Mouse (Mus musculus) heart, adult 2 months (tissue): ENCODE measurements at regions not wholly inside any gene's neighbourhood (a gene's known extent, or its start where the extent isn't known, plus 50 kb on each side); places are given as distances from the start of the nearest gene placed in this dataset.

Source experiments
- DNase-seq, 2 experiments: peaks; one replicate each; pipeline ENCODE4 v3.0.0; 2021
- H3K27ac ChIP-seq: fragments of 200-600 bp; 2 replicates; pipeline ENCODE4 v1.8.1; 2022
- H3K27me3 ChIP-seq: fragments of 200-500 bp; 2 replicates; pipeline ENCODE4 v1.6.1; 2012; ENCODE audit warnings: mild to moderate bottlenecking, low read length, inconsistent platforms, mixed read lengths; ENCODE audit not compliant: control insufficient read depth, insufficient read depth
- H3K36me3 ChIP-seq: fragments of 200-500 bp; 2 replicates; pipeline ENCODE4 v1.6.1; 2012; ENCODE audit warnings: low read length, inconsistent platforms; ENCODE audit not compliant: control insufficient read depth, insufficient read depth
- H3K4me1 ChIP-seq: fragments of 200-500 bp; 2 replicates; pipeline ENCODE4 v1.6.1; 2011; ENCODE audit warnings: low read length; ENCODE audit not compliant: control insufficient read depth, insufficient read depth
- H3K4me3 ChIP-seq: fragments of 200-600 bp; 2 replicates; pipeline ENCODE4 v1.8.1; 2022
- H3K79me2 ChIP-seq: fragments of 200-500 bp; replicated peaks from 2 replicates; pipeline ENCODE4 v1.6.1; 2012; ENCODE audit warnings: mild to moderate bottlenecking, inconsistent platforms, low read length, moderate library complexity, mixed read lengths; ENCODE audit not compliant: control insufficient read depth, insufficient read depth
- H3K9ac ChIP-seq: fragments of 200-500 bp; 2 replicates; pipeline ENCODE4 v1.6.1; 2012; ENCODE audit warnings: low read depth, mild to moderate bottlenecking, control low read depth, inconsistent platforms, low read length, mixed read lengths
- CTCF ChIP-seq: fragments of 200-600 bp; IDR thresholded peaks from 2 replicates; pipeline ENCODE4 v1.8.1; 2022; ENCODE audit warnings: antibody characterized with exemption, mild to moderate bottlenecking, moderate library complexity
- EP300 ChIP-seq: fragments of 200-500 bp; IDR thresholded peaks from 2 replicates; pipeline ENCODE4 v1.6.1; 2011; ENCODE audit warnings: low read depth, low read length, control low read depth; ENCODE audit not compliant: insufficient read depth
- POLR2A ChIP-seq: fragments of 200-500 bp; IDR thresholded peaks from 2 replicates; pipeline ENCODE4 v1.6.1; 2011; ENCODE audit warnings: mild to moderate bottlenecking, low read depth, low read length, control low read depth; ENCODE audit not compliant: insufficient read depth
- WGBS: fragments of 180-500 bp; shearing (Covaris S2); methylation state at CpG from one replicate; pipeline ENCODE4 v1.1.7; 2018; 5-methylcytosine and 5-hydroxymethylcytosine counted together
- intact Hi-C: fragments of 180-260 bp; cut with DNase I; formaldehyde crosslinking; loops from one replicate; pipeline ENCODE4 v1.15.1; 2025

- WGBS = 33% methylated on average over 7 of the region's 7 CpGs
- H3K4me1 ChIP-seq = peaks cover 3% of the 10 kb centered on the region
- H3K36me3 ChIP-seq = peaks cover 7% of the 10 kb centered on the region
- no peaks in the 10 kb centered on the region for H3K79me2 ChIP-seq
- TF ChIP-seq POLR2A (no peak), EP300 (no peak), CTCF (no peak)
- DNase-seq = peak in 1 of 2 experiments; percentile 11
- H3K27ac ChIP-seq = peak overlapping the region; percentile 2; the same call in 1 of the 2 replicates
- H3K27me3 ChIP-seq = no peaks in the 10 kb centered on the region
- intact Hi-C loops = no loop called here
- H3K9ac ChIP-seq = no peak overlapping the region
- no peak overlapping the region for H3K4me3 ChIP-seq
These were observed 548.9 kb upstream of the Nrp1 start for GRCm38 (mm10) chr8:127809203-127810155.

GRCm38 (mm10) chr8:127811338-127811737 is 547.1 kb upstream of the Nrp1 start:
- Histone ChIP-seq H3K79me2 (no peaks in the 10 kb centered on the region), H3K9ac (no peak overlapping the region), H3K4me3 (no peak overlapping the region), H3K4me1 (peaks cover 3% of the 10 kb centered on the region), H3K36me3 (peaks cover 7% of the 10 kb centered on the region), H3K27ac (no peak overlapping the region), H3K27me3 (no peaks in the 10 kb centered on the region)
- TF ChIP-seq CTCF (no peak), POLR2A (no peak), EP300 (no peak)
- WGBS = 82% methylated on average over 8 of the region's 8 CpGs
- DNase-seq = no peak
- intact Hi-C loops = no loop called here

- DNase-seq = no peak
- H3K9ac ChIP-seq = no peak overlapping the region
- no peaks in the 10 kb centered on the region for H3K79me2 ChIP-seq
- 68% methylated on average over 9 of the region's 9 CpGs for WGBS
- TF ChIP-seq CTCF (no peak), EP300 (no peak), POLR2A (no peak)
- H3K4me3 ChIP-seq = no peak overlapping the region
- H3K27me3 ChIP-seq = no peaks in the 10 kb centered on the region
- no peaks in the 10 kb centered on the region for H3K36me3 ChIP-seq
- peaks cover under 1% of the 10 kb centered on the region for H3K4me1 ChIP-seq
- intact Hi-C loops = no loop called here
- H3K27ac ChIP-seq = no peak overlapping the region
These were observed 543.5 kb upstream of the Nrp1 start for GRCm38 (mm10) chr8:127814785-127815523.

GRCm38 (mm10) chr8:127820741-127821170 is 537.6 kb upstream of the Nrp1 start:
- Histone ChIP-seq H3K79me2 (no peaks in the 10 kb centered on the region), H3K36me3 (no peaks in the 10 kb centered on the region)

GRCm38 (mm10) chr8:127821646-127822045 is 536.8 kb upstream of the Nrp1 start:
- peak; percentile 41 to 55 for DNase-seq
- Histone ChIP-seq H3K4me3 (no peak overlapping the region), H3K79me2 (no peaks in the 10 kb centered on the region), H3K27me3 (no peaks in the 10 kb centered on the region), H3K9ac (no peak overlapping the region), H3K27ac (no peak overlapping the region; the same call in 1 of the 2 replicates), H3K36me3 (no peaks in the 10 kb centered on the region), H3K4me1 (peaks cover 3% of the 10 kb centered on the region)
- intact Hi-C loops = no loop called here
- no peak for TF ChIP-seq POLR2A
- TF ChIP-seq CTCF = no peak
- WGBS = 43% methylated on average over 1 of the region's 1 CpGs

More at GRCm38 (mm10) chr8:127820741-127821170, 537.6 kb upstream of the Nrp1 start:
- Histone ChIP-seq H3K4me1 (peaks cover 3% of the 10 kb centered on the region), H3K27me3 (no peaks in the 10 kb centered on the region), H3K4me3 (no peak overlapping the region), H3K9ac (no peak overlapping the region), H3K27ac (no peak overlapping the region; the same call in 1 of the 2 replicates)
- DNase-seq = peak; percentile 41 to 47
- TF ChIP-seq EP300 = no peak
- no peak for TF ChIP-seq POLR2A
- TF ChIP-seq CTCF = no peak
- 47% methylated on average over 1 of the region's 1 CpGs for WGBS
- intact Hi-C loops = no loop called here
